Mouse (Mus musculus) intestine, embryonic 15.5 days (tissue): ENCODE measurements around the gene Gm3264. TPM values are rescaled to one million over a fixed set of nuclear protein-coding genes. Genes with fewer than 3 reads are reported as not detected.
"Not testable (repeated sequence)": the region's sequence is repeated elsewhere in the genome, so short reads cannot be mapped to it uniquely, and the experiment has no call there.

ENCODE experiments used
- ATAC-seq: fragments of 200-750 bp; cut with Nextera tagmentation; 2 replicates; pipeline ENCODE4 v1.8.0; 2017; ENCODE audit warnings: moderate TSS enrichment, moderate library complexity
- H3K27ac ChIP-seq: fragments of 300-500 bp; sonication (generic); 2 replicates; pipeline ENCODE4 v1.5.1; 2015; ENCODE audit warnings: mild to moderate bottlenecking, inconsistent platforms
- H3K27me3 ChIP-seq: fragments of 300-500 bp; sonication (generic); replicated peaks from 2 replicates; pipeline ENCODE4 v1.6.1; 2015; ENCODE audit warnings: inconsistent platforms
- H3K36me3 ChIP-seq: fragments of 300-500 bp; sonication (generic); 2 replicates; pipeline ENCODE4 v1.6.1; 2015; ENCODE audit warnings: inconsistent platforms
- H3K4me1 ChIP-seq: fragments of 300-500 bp; sonication (generic); replicated peaks from 2 replicates; pipeline ENCODE4 v1.6.1; 2015; ENCODE audit warnings: inconsistent platforms
- H3K4me2 ChIP-seq: fragments of 300-500 bp; sonication (generic); replicated peaks from 2 replicates; pipeline ENCODE4 v1.6.1; 2015; ENCODE audit warnings: mild to moderate bottlenecking, inconsistent platforms
- H3K4me3 ChIP-seq: fragments of 300-500 bp; sonication (generic); replicated peaks from 2 replicates; pipeline ENCODE4 v1.5.1; 2015; ENCODE audit warnings: inconsistent platforms
- H3K9ac ChIP-seq: fragments of 300-500 bp; sonication (generic); 2 replicates; pipeline ENCODE4 v1.6.1; 2015; ENCODE audit warnings: inconsistent platforms
- H3K9me3 ChIP-seq: fragments of 300-500 bp; sonication (generic); 2 replicates; pipeline ENCODE4 v1.6.1; 2016; ENCODE audit warnings: inconsistent platforms
- WGBS: fragments of 180-500 bp; shearing (Covaris S2); methylation state at CpG from one replicate; pipeline ENCODE4 v1.1.7; 2015; 5-methylcytosine and 5-hydroxymethylcytosine counted together
- polyA plus RNA-seq: library from polyadenylated mRNA; unstranded; fragments of >200 nt; fragmentation: Nextera tagmentation; extraction: Ambion mirVana; gene quantifications from 2 replicates; pipeline ENCODE4 v1.2.1, GENCODE M21; 2015

Gm3264 gene
- polyA plus RNA-seq: 0.25 TPM in 1 of 2 replicates, not detected in the other

DNA sequence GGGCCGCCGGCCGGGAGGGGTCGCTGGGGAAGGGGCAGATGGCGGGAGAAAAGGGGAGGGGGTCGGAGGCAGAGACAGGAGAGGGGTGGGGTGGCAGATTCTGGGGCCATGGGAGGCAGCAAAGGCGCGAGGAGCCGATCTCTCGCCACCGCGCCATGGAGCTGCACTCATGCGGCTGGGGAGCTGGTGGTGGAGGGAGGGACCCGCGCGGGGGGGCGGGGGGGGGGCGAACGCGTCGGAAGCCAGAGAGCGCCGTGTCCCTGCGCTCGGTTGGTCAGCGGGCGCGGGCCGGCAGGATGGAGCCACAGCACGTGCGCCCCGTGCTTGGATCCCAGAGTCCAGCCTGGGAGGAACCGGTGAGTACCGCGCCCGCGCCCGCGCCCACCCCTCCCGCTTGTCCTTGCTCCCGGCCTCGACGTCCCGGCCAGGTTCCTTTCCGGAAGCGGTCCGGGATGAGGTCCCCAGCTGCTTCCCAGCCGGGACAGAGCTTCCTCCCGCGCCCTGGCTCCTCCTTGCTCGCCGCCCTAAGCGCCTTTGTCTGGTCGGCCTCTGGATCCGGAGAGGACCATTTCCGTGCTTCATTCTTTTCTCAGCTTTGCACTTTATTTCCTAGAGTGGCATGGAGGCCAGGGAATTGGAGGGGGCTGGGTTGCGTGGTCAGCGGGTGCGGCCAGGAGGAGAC lies at the start of gene Gm3264:
Gene Gm3264, plus strand, starts transcription at position 278 of the 682 bp plus-strand sequence.
- H3K4me2 ChIP-seq: peak within 1 kb of the TSS; percentile 66
- H3K9ac ChIP-seq, H3K27me3 ChIP-seq, ATAC-seq, H3K27ac ChIP-seq, H3K4me1 ChIP-seq, H3K36me3 ChIP-seq, H3K9me3 ChIP-seq: not testable (repeated sequence)
- peak within 1 kb of the TSS; percentile 31 for H3K4me3 ChIP-seq
- 5% methylated on average over 47 of the region's 59 CpGs for WGBS

DNA sequence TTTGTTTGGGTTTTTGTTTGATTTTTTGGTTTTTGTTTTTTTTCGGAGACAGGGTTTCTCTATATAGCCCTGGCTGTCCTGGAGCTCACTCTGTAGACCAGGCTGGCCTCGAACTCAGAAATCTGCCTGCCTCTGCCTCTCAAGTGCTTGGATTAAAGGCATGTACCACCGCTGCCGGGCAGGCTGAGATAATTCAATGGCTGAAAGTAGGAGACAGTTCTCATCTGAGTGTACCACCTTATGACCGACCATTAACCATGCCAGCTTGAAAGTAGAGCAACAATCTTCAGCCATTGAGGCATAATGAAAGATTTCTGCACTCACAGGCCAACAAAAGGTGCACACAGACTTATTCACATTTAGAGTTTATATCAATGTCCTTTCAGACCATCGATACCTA lies 49.0 kb upstream of the Gm3264 start:
- H3K4me3 ChIP-seq, H3K36me3 ChIP-seq, H3K27me3 ChIP-seq, H3K4me2 ChIP-seq, H3K27ac ChIP-seq, ATAC-seq, H3K9ac ChIP-seq, H3K9me3 ChIP-seq, H3K4me1 ChIP-seq: not testable (repeated sequence)
- WGBS: 84% methylated on average over 6 of the region's 6 CpGs

DNA sequence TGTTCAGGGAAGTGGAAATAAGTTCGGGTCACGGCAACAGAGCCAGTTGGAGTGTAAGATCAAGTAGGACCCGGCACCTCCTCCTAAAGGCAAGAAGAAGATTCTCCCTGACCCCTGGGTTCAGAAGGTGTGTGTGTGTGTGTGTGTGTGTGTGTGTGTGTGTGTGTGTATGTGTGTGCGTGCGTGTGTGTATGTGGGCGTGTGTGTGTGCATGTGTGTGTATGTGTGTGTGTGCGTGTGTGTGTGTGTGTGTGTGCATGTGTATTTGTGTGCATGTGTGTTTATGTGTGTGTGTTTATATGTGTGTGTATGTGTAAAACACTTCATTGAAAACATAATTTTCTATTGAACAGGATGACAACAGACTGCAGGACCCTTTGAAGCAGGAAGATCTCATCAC lies 33.4 kb upstream of the Gm3264 start:
- not testable (repeated sequence) for H3K9ac ChIP-seq, ATAC-seq, H3K4me2 ChIP-seq, H3K4me1 ChIP-seq, H3K4me3 ChIP-seq, H3K36me3 ChIP-seq, H3K27ac ChIP-seq, H3K9me3 ChIP-seq, H3K27me3 ChIP-seq
- 76% methylated on average over 4 of the region's 7 CpGs for WGBS

DNA sequence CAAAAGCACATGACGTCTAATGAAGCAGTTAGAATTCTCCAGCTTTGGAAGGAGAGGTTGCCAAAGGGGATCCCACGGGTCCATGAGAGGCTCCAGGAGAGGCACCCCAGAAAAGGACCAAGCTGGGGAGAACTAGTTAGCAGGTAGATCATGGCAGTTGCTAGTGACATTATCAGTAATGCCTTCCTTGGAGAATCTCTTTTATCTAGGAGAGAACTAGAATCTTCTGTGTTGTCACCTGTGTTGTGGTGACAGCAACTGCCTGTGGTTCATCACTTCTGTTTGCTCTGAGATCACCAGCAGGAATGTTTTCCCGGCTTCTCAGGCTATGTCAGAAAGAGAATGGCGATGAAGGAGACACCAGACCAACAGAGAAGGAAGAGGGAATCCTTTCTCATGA lies 17.6 kb upstream of the Gm3264 start, which contains the start of gene Gm3269:
Gene Gm3269, plus strand, starts transcription at position 301 of the 400 bp plus-strand sequence.
- not testable (repeated sequence) for ATAC-seq, H3K9ac ChIP-seq, H3K4me3 ChIP-seq, H3K9me3 ChIP-seq, H3K27me3 ChIP-seq, H3K4me2 ChIP-seq, H3K27ac ChIP-seq, H3K4me1 ChIP-seq, H3K36me3 ChIP-seq
- WGBS: no CpG with 5 or more reads among the region's 4 CpGs

DNA sequence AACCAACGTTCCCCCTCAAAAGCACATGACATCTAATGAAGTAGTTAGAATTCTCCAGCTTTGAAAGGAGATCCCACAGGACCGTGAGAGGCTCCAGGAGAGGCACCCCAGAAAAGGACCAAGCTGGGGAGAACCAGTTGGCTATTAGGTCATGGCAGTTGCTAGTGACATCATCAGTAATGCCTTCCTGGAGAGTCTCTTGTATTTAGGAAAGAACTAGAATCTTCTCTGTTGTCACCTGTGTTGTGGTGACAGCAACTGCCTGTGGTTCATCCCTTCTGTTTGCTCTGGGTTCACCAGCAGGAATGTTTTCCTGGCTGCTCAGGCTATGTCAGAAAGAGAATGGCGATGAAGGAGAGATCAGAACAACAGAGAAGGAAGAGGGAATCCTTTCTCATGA lies 36.7 kb downstream of the Gm3264 start, which contains the start of gene Gm3278:
Gene Gm3278, plus strand, starts transcription at position 301 of the 400 bp plus-strand sequence.
- not testable (repeated sequence) for H3K9ac ChIP-seq, H3K27ac ChIP-seq, H3K4me2 ChIP-seq, H3K36me3 ChIP-seq, H3K4me3 ChIP-seq, ATAC-seq, H3K27me3 ChIP-seq, H3K4me1 ChIP-seq, H3K9me3 ChIP-seq
- WGBS: 71% methylated on average over 1 of the region's 3 CpGs

Other genes with a start within 250 kb of the Gm3264 start
- gene Gm8159, start 223.2 kb upstream of the Gm3264 start, polyA plus RNA-seq: not detected in 2 replicates
- not detected in 2 replicates for gene Gm3239, start 191.4 kb upstream of the Gm3264 start, polyA plus RNA-seq
- gene Gm7876, start 146.3 kb upstream of the Gm3264 start, polyA plus RNA-seq: not detected in 2 replicates
- 0.14 TPM in 1 of 2 replicates, not detected in the other for gene Gm3252, start 128.8 kb upstream of the Gm3264 start, polyA plus RNA-seq
- not detected in 2 replicates for gene Gm9602, start 79.2 kb upstream of the Gm3264 start, polyA plus RNA-seq
- gene Gm3269, start 17.5 kb upstream of the Gm3264 start, polyA plus RNA-seq: not detected in 2 replicates
- not detected in 2 replicates for gene Gm3278, start 36.8 kb downstream of the Gm3264 start, polyA plus RNA-seq
- gene Gm8297, start 128.4 kb downstream of the Gm3264 start, polyA plus RNA-seq: not detected in 2 replicates
- not detected in 2 replicates for gene Gm3298, start 160.3 kb downstream of the Gm3264 start, polyA plus RNA-seq
- gene 4930555G01Rik, start 195.1 kb downstream of the Gm3264 start, polyA plus RNA-seq: not detected in 2 replicates
- gene Gm8281, start 215.5 kb downstream of the Gm3264 start, polyA plus RNA-seq: 0.37 and 0.53 TPM in 2 replicates